Mouse (Mus musculus): Measurements from ENCODE around the gene Reps2. TPM values are rescaled to one million over a fixed set of nuclear protein-coding genes. Genes with fewer than 3 reads are reported as not detected.
A peak's percentile ranks its signal among the peaks of the same experiment; 100 is the strongest.

Reps2 gene
- polyA plus RNA-seq, 1 experiment from 2014 or later: 2.1 TPM

- Histone ChIP-seq H3K4me3 (replicated peaks) (no peak overlapping the region), H3K27me3 (no peaks in the 10 kb centered on the region), H3K9me3 (replicated peaks) (no peaks in the 10 kb centered on the region), H3K27ac (replicated peaks) (no peak overlapping the region), H3K4me1 (no peaks in the 10 kb centered on the region), H3K9ac (no peak overlapping the region), H3K36me3 (no peaks in the 10 kb centered on the region), H3K4me2 (replicated peaks) (no peak overlapping the region)
- 70% methylated on average over 6 of the region's 6 CpGs for WGBS
- ATAC-seq (ENCODE audit: insufficient number of reproducible peaks, low FRiP score, low TSS enrichment, low read depth): no peak
Measured at GRCm38 (mm10) chrX:162590145-162590790, 53.2 kb downstream of the Reps2 start.

- Histone ChIP-seq H3K9ac (no peak overlapping the region), H3K4me3 (replicated peaks) (no peak overlapping the region), H3K4me2 (replicated peaks) (no peak overlapping the region), H3K9me3 (replicated peaks) (no peaks in the 10 kb centered on the region), H3K27ac (replicated peaks) (no peak overlapping the region), H3K27me3 (no peaks in the 10 kb centered on the region), H3K4me1 (no peaks in the 10 kb centered on the region), H3K36me3 (no peaks in the 10 kb centered on the region)
- no peak for ATAC-seq (ENCODE audit: insufficient number of reproducible peaks, low FRiP score, low TSS enrichment, low read depth)
- 63% methylated on average over 3 of the region's 3 CpGs for WGBS
Measured at GRCm38 (mm10) chrX:162589173-162589805, 54.2 kb downstream of the Reps2 start.

DNA sequence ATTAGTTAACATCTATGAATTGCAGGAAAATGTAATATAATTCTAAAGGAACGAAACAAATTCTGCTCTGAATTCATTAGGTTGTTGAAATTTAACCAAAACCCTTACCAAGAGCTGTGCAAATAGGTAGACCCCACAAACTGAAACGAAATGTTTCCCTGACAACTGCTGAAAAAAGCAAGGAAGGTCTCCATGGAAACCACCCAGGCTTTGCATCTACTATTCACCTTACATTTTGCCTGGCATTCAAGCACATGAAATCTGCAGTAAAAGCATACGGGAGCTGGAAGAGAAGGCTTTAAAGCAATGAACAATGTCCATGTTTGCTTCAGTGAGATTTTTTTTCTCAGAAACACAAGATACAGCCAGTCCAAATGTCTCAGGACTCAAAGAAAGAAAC lies 59.1 kb downstream of the Reps2 start:
- H3K4me2 ChIP-seq (replicated peaks): no peak overlapping the region
- H3K27ac ChIP-seq (replicated peaks): no peak overlapping the region
- no peak overlapping the region for H3K9ac ChIP-seq
- no peaks in the 10 kb centered on the region for H3K9me3 ChIP-seq (replicated peaks)
- no peak for ATAC-seq (ENCODE audit: insufficient number of reproducible peaks, low FRiP score, low TSS enrichment, low read depth)
- peaks cover 7% of the 10 kb centered on the region; the same call in 1 of the 2 replicates for H3K27me3 ChIP-seq
- H3K36me3 ChIP-seq: no peaks in the 10 kb centered on the region
- 67% methylated on average over 3 of the region's 3 CpGs for WGBS
- no peak overlapping the region for H3K4me3 ChIP-seq (replicated peaks)
- H3K4me1 ChIP-seq: no peaks in the 10 kb centered on the region

DNA sequence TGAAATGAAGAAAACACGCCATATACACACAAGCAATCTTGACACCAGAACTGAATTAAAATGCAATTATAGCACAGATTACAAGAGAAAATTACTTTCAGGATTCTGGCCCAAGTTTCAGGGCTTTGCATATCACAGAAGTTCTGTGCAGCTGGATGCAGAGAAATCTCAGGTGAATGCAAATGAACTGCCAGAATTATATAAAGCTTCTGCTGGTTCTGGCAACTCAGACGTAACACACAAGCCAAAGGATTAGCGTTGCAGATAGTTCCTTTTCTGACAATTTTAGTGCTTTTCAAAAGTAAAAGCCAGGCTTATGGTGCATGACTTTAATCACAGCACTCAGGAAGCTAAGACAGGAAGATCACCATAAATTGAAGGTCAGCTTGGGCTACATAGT lies 62.9 kb downstream of the Reps2 start:
- H3K9ac ChIP-seq: no peak overlapping the region
- ATAC-seq (ENCODE audit: insufficient number of reproducible peaks, low FRiP score, low TSS enrichment, low read depth): no peak
- no peak overlapping the region for H3K27ac ChIP-seq (replicated peaks)
- H3K27me3 ChIP-seq: peaks cover 7% of the 10 kb centered on the region; the same call in 1 of the 2 replicates
- H3K4me2 ChIP-seq (replicated peaks): no peak overlapping the region
- H3K36me3 ChIP-seq: no peaks in the 10 kb centered on the region
- 64% methylated on average over 3 of the region's 3 CpGs for WGBS
- no peaks in the 10 kb centered on the region for H3K4me1 ChIP-seq
- H3K9me3 ChIP-seq (replicated peaks): no peaks in the 10 kb centered on the region
- H3K4me3 ChIP-seq (replicated peaks): no peak overlapping the region

- no peak for ATAC-seq (ENCODE audit: insufficient number of reproducible peaks, low FRiP score, low TSS enrichment, low read depth)
- 66% methylated on average over 2 of the region's 2 CpGs for WGBS
- no peak overlapping the region for H3K27ac ChIP-seq (replicated peaks)
Measured at GRCm38 (mm10) chrX:162568439-162568838, 75.0 kb downstream of the Reps2 start.

GRCm38 (mm10) chrX:162565501-162565900 lies 77.9 kb downstream of the Reps2 start:
- no peaks in the 10 kb centered on the region for H3K4me1 ChIP-seq
- H3K27ac ChIP-seq (replicated peaks): no peak overlapping the region
- 88% methylated on average over 4 of the region's 4 CpGs for WGBS
- H3K4me3 ChIP-seq (replicated peaks): no peak overlapping the region
- no peak overlapping the region for H3K4me2 ChIP-seq (replicated peaks)
- no peak overlapping the region for H3K9ac ChIP-seq
- ATAC-seq (ENCODE audit: insufficient number of reproducible peaks, low FRiP score, low TSS enrichment, low read depth): no peak
- H3K9me3 ChIP-seq (replicated peaks): no peaks in the 10 kb centered on the region
- H3K27me3 ChIP-seq: no peaks in the 10 kb centered on the region
- H3K36me3 ChIP-seq: no peaks in the 10 kb centered on the region

More at GRCm38 (mm10) chrX:162568439-162568838, 75.0 kb downstream of the Reps2 start:
- H3K36me3 ChIP-seq: no peaks in the 10 kb centered on the region
- no peaks in the 10 kb centered on the region for H3K27me3 ChIP-seq
- no peaks in the 10 kb centered on the region for H3K4me1 ChIP-seq
- no peak overlapping the region for H3K9ac ChIP-seq
- H3K9me3 ChIP-seq (replicated peaks): no peaks in the 10 kb centered on the region
- H3K4me3 ChIP-seq (replicated peaks): no peak overlapping the region
- no peak overlapping the region for H3K4me2 ChIP-seq (replicated peaks)

DNA sequence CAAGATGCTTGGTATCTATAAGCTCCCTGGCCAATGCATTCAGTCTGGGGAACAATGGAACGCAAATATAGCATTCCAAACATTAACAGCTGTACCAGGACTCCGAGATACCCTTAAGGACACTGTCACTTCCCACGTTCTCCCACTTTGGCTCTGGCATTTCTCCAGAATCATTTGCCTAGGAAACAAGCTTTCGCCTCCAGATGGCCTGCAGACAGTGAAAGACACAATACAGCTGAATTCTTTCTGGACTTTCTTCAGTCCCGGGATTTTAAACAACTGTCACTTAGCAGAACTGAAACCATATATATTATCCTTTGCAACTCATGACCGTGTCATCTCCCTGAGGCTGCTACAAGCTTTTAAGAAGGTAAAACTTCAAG lies 87.0 kb downstream of the Reps2 start:
- no peak overlapping the region for H3K4me2 ChIP-seq (replicated peaks)
- WGBS: 45% methylated on average over 6 of the region's 6 CpGs
- no peak overlapping the region for H3K4me3 ChIP-seq (replicated peaks)
- no peaks in the 10 kb centered on the region for H3K36me3 ChIP-seq
- H3K9me3 ChIP-seq (replicated peaks): no peaks in the 10 kb centered on the region
- no peaks in the 10 kb centered on the region; the same call in 1 of the 2 replicates for H3K27me3 ChIP-seq
- H3K4me1 ChIP-seq: peaks cover 7% of the 10 kb centered on the region; the same call in 1 of the 2 replicates
- no peak overlapping the region for H3K27ac ChIP-seq (replicated peaks)
- H3K9ac ChIP-seq: no peak overlapping the region
- ATAC-seq (ENCODE audit: insufficient number of reproducible peaks, low FRiP score, low TSS enrichment, low read depth): no peak

DNA sequence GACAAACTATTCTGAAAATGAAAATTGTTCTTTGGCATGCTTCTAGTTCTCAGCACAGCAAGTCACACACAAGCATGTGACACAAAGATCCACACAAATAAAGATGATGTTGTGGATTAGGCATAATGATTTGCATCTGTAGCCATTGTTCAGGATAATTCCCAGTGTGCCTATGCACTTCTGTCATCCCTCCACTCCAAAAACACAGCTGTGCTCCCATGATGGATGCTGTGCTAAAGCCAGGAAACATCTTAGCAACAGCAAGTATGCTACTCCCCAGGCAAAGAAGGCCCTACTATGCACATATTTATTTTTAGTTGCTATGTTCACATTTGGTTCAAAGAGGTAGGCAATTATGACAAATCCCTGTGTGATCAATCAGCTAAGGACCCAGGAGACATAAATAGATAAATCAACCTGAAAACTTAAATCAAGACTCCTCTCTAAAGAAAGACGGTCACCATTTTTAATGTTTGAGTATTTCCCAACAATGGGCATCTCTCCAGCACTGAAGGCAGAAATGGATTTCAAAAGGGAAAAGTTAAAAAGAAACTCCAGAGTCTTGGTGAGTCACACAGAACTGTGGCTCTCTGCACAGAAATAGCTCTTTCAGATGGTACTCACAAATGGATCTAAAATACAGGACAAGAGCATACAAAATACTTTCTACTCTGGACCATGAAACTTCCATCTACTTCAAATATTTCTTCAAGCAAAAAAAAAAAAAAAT lies 87.6 kb downstream of the Reps2 start:
- no peak overlapping the region for H3K4me3 ChIP-seq (replicated peaks)
- H3K9me3 ChIP-seq (replicated peaks): no peaks in the 10 kb centered on the region
- H3K4me2 ChIP-seq (replicated peaks): no peak overlapping the region
- H3K27ac ChIP-seq (replicated peaks): peak overlapping the region; percentile 17; the same call in 1 of the 2 replicates
- no peaks in the 10 kb centered on the region for H3K36me3 ChIP-seq
- H3K9ac ChIP-seq: no peak overlapping the region
- H3K27me3 ChIP-seq: no peaks in the 10 kb centered on the region; the same call in 1 of the 2 replicates
- no peak for ATAC-seq (ENCODE audit: insufficient number of reproducible peaks, low FRiP score, low TSS enrichment, low read depth)
- WGBS: 57% methylated on average over 1 of the region's 1 CpGs
- H3K4me1 ChIP-seq: peaks cover 7% of the 10 kb centered on the region; the same call in 1 of the 2 replicates

DNA sequence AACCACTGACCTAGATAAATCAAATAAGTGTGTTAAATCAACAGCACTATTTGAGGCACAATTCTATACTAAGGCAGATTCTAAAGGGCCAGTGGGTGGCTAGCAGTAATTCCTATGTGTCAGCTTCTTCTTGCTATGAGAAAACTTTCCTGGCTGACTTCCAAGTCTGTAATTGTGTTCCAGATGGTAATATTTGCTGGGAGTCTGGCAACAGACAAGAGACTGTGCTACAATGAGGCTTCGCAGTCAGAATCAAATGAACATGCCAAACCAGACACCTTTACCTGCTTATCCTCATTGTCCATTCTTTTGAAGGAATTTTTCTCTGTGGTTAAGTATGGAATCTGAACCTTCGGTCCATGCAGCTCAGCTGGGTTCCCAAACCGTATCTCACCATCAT lies 88.9 kb downstream of the Reps2 start:
- H3K36me3 ChIP-seq: no peaks in the 10 kb centered on the region
- peaks cover 7% of the 10 kb centered on the region; the same call in 1 of the 2 replicates for H3K4me1 ChIP-seq
- ATAC-seq (ENCODE audit: insufficient number of reproducible peaks, low FRiP score, low TSS enrichment, low read depth): no peak
- 41% methylated on average over 3 of the region's 3 CpGs for WGBS
- H3K27me3 ChIP-seq: no peaks in the 10 kb centered on the region; the same call in 1 of the 2 replicates
- no peak overlapping the region for H3K27ac ChIP-seq (replicated peaks)
- H3K9ac ChIP-seq: no peak overlapping the region
- H3K4me3 ChIP-seq (replicated peaks): no peak overlapping the region
- H3K4me2 ChIP-seq (replicated peaks): no peak overlapping the region
- H3K9me3 ChIP-seq (replicated peaks): no peaks in the 10 kb centered on the region

GRCm38 (mm10) chrX:162552383-162552782 lies 91.1 kb downstream of the Reps2 start:
- H3K4me1 ChIP-seq: peaks cover 7% of the 10 kb centered on the region; the same call in 1 of the 2 replicates

DNA sequence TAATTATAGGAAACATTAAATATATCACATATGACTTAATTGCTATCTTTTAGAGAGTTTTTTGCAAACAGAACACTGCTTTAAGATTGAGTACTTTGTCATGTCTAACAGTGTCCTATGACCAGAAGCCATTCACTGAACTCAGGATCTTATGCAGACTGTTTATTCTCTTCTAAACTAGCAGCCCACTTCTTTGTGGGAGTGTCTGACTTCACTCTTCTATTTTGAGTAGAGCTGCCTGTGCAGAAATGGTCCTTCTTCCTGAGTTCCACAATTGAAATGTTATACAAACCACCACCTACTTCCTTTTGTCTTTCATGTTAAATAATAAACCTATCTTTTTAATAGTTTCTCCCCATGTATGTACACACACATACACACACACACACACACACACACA lies 98.4 kb downstream of the Reps2 start:
- Histone ChIP-seq H3K4me3 (replicated peaks) (no peak overlapping the region), H3K4me2 (replicated peaks) (no peak overlapping the region), H3K9me3 (replicated peaks) (no peaks in the 10 kb centered on the region), H3K4me1 (no peaks in the 10 kb centered on the region), H3K36me3 (no peaks in the 10 kb centered on the region), H3K9ac (no peak overlapping the region), H3K27me3 (no peaks in the 10 kb centered on the region; the same call in 1 of the 2 replicates), H3K27ac (replicated peaks) (no peak overlapping the region)
- ATAC-seq (ENCODE audit: insufficient number of reproducible peaks, low FRiP score, low TSS enrichment, low read depth): no peak

More at GRCm38 (mm10) chrX:162552383-162552782, 91.1 kb downstream of the Reps2 start:
- H3K36me3 ChIP-seq: no peaks in the 10 kb centered on the region
- H3K27me3 ChIP-seq: no peaks in the 10 kb centered on the region; the same call in 1 of the 2 replicates
- no peak overlapping the region for H3K4me2 ChIP-seq (replicated peaks)
- no peak overlapping the region for H3K9ac ChIP-seq
- no peak overlapping the region for H3K27ac ChIP-seq (replicated peaks)
- no peak for ATAC-seq (ENCODE audit: insufficient number of reproducible peaks, low FRiP score, low TSS enrichment, low read depth)
- no peak overlapping the region for H3K4me3 ChIP-seq (replicated peaks)
- H3K9me3 ChIP-seq (replicated peaks): no peaks in the 10 kb centered on the region
- 47% methylated on average over 8 of the region's 8 CpGs for WGBS
